Mouse (Mus musculus) left cerebral cortex, postnatal 36 days (tissue): ENCODE measurements around the gene Etfdh. TPM values are rescaled to one million over a fixed set of nuclear protein-coding genes. Genes with fewer than 3 reads are reported as not detected.
A peak's percentile ranks its signal among the peaks of the same experiment; 100 is the strongest.

Source experiments
- DNase-seq, 2 experiments: peaks; one replicate each; pipeline ENCODE4 v3.0.0; 2021 to 2022; ENCODE audit warnings: low spot score in 2 of 2, mixed read lengths in 1 of 2
- intact Hi-C: fragments of 180-260 bp; cut with DNase I; formaldehyde crosslinking; loops from one replicate; pipeline ENCODE4 v1.15.1; 2025
- total RNA-seq, 2 experiments: library from RNA; stranded (reverse); gene quantifications; 2 replicates each; pipeline ENCODE4 v1.2.3; 2021

The Etfdh gene
- total RNA-seq, 2 experiments from 2014 or later: 23.5 to 27.4 TPM

DNA sequence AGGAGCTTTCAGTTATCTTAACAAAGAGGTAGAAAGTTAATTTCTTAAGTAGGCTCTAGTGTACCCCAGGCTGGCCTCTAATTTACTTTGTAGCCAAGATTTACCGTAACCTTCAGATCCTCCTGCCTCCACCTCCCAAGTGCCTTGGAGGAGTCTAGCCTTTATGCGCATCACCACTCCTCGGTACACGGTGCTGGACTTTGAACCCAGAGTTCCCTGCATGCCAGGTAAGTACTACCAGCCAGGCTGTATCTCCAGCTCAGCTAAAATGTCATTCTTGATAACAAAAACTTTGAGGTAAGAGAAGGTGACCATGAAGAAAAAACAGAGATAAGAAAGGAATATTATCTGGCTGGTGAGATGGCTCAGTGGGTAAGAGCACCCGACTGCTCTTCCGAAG lies 68.7 kb downstream of the Etfdh start:
- intact Hi-C loops: loop anchor here (10.0 kb wide), 1 partner anchor 276 kb away; the partner anchor contains the start of gene Rapgef2

GRCm38 (mm10) chr3:79559773-79560045 lies 69.6 kb downstream of the Etfdh start:
- DNase-seq: no peak
- intact Hi-C loops: loop anchor here (10.0 kb wide), 1 partner anchor 275 kb away; the partner anchor contains the start of gene Rapgef2

More for the DNA sequence above, 68.7 kb downstream of the Etfdh start:
- no peak for DNase-seq

GRCm38 (mm10) chr3:79559021-79559772 lies 70.1 kb downstream of the Etfdh start:
- DNase-seq: peak; percentile 30 to 51
- intact Hi-C loops: no loop called here

- intact Hi-C loops: no loop called here
- DNase-seq: no peak
Observed at GRCm38 (mm10) chr3:79555061-79555460, 74.2 kb downstream of the Etfdh start.

Other genes with a start within 250 kb of the Etfdh start
- 10 to 100 TPM; 17.7 to 19.7 TPM for gene Fnip2, start 61.7 kb downstream of the Etfdh start, total RNA-seq
- gene Ppid, start 38.2 kb downstream of the Etfdh start, total RNA-seq: 10 to 100 TPM; 55.1 to 72.5 TPM
- gene 4930579G24Rik, start 421 bp downstream of the Etfdh start, total RNA-seq: 1 to 10 TPM; 1.4 to 1.5 TPM
- gene Rxfp1, start 108.4 kb upstream of the Etfdh start, total RNA-seq: 10 to 100 TPM; 14.6 to 18.2 TPM
- 10 to 100 TPM; 10.6 to 12.4 TPM for gene Tmem144, start 223.3 kb upstream of the Etfdh start, total RNA-seq